Mouse (Mus musculus) midbrain, embryonic 13.5 days (tissue): ENCODE measurements at regions not wholly inside any gene's neighbourhood (a gene's known extent, or its start where the extent isn't known, plus 50 kb on each side); places are given as distances from the start of the nearest gene placed in this dataset.

Experiments used
- ATAC-seq: fragments of 200-750 bp; cut with Nextera tagmentation; 2 replicates; pipeline ENCODE4 v1.8.0; 2017; ENCODE audit warnings: mild to moderate bottlenecking, moderate TSS enrichment, moderate library complexity
- H3K27ac ChIP-seq: fragments of 300-500 bp; sonication (generic); 2 replicates; pipeline ENCODE4 v1.5.1; 2015; ENCODE audit warnings: inconsistent platforms, mild to moderate bottlenecking, moderate library complexity
- H3K27me3 ChIP-seq: fragments of 300-500 bp; sonication (generic); 2 replicates; pipeline ENCODE4 v1.6.1; 2015; ENCODE audit warnings: mild to moderate bottlenecking, inconsistent platforms
- H3K36me3 ChIP-seq: fragments of 300-500 bp; sonication (generic); 2 replicates; pipeline ENCODE4 v1.6.1; 2015; ENCODE audit warnings: mild to moderate bottlenecking, inconsistent platforms
- H3K4me1 ChIP-seq: fragments of 300-500 bp; sonication (generic); replicated peaks from 2 replicates; pipeline ENCODE4 v1.6.1; 2015; ENCODE audit warnings: inconsistent platforms
- H3K4me2 ChIP-seq: fragments of 300-500 bp; sonication (generic); replicated peaks from 2 replicates; pipeline ENCODE4 v1.6.1; 2015; ENCODE audit warnings: moderate library complexity, mild to moderate bottlenecking, inconsistent platforms
- H3K4me3 ChIP-seq: fragments of 300-500 bp; sonication (generic); replicated peaks from 2 replicates; pipeline ENCODE4 v1.5.1; 2015; ENCODE audit warnings: mild to moderate bottlenecking, inconsistent platforms
- H3K9ac ChIP-seq: fragments of 300-500 bp; sonication (generic); replicated peaks from 2 replicates; pipeline ENCODE4 v1.6.1; 2015; ENCODE audit warnings: mild to moderate bottlenecking, inconsistent platforms
- H3K9me3 ChIP-seq: fragments of 300-500 bp; sonication (generic); 2 replicates; pipeline ENCODE4 v1.6.1; 2016; ENCODE audit warnings: mild to moderate bottlenecking, inconsistent platforms
- WGBS: fragments of 180-500 bp; shearing (Covaris S2); methylation state at CpG from one replicate; pipeline ENCODE4 v1.1.7; 2015; 5-methylcytosine and 5-hydroxymethylcytosine counted together

DNA sequence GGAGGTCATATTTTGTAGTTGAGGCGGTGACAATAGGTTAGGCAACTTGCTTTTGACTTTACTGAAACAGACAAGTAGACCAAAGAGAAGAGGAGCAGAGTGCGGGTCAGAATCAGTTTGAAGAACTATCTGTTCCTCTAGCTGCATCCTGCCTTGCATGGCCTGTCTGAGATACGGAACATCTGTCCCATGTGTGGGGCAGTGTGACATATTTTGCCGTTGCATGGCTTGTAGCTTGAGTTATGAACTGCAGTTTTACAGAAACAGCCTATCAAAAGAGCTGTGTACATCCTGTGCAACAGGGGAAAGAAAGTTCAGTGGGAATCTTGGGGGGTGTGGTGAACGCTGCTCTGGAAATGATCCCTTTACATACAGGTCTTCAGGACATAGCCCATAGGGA lies 718.9 kb upstream of the Igfbp3 start:
- Histone ChIP-seq H3K9ac (no peak overlapping the region), H3K4me3 (no peak overlapping the region), H3K9me3 (no peaks in the 10 kb centered on the region; the same call in 1 of the 2 replicates), H3K27ac (no peak overlapping the region), H3K27me3 (no peaks in the 10 kb centered on the region), H3K4me2 (no peak overlapping the region), H3K4me1 (no peaks in the 10 kb centered on the region), H3K36me3 (no peaks in the 10 kb centered on the region)
- ATAC-seq: no peak
- WGBS: 94% methylated on average over 5 of the region's 5 CpGs

GRCm38 (mm10) chr11:7931064-7931797 lies 717.5 kb upstream of the Igfbp3 start:
- no peaks in the 10 kb centered on the region for H3K36me3 ChIP-seq
- no peaks in the 10 kb centered on the region for H3K4me1 ChIP-seq
- WGBS: 93% methylated on average over 2 of the region's 3 CpGs
- no peaks in the 10 kb centered on the region for H3K27me3 ChIP-seq
- H3K27ac ChIP-seq: no peak overlapping the region
- H3K4me3 ChIP-seq: no peak overlapping the region
- ATAC-seq: no peak
- no peak overlapping the region for H3K4me2 ChIP-seq
- no peak overlapping the region for H3K9ac ChIP-seq
- no peaks in the 10 kb centered on the region; the same call in 1 of the 2 replicates for H3K9me3 ChIP-seq

- H3K4me3 ChIP-seq: no peak overlapping the region
- H3K9ac ChIP-seq: no peak overlapping the region
- no peak overlapping the region for H3K27ac ChIP-seq
- no peaks in the 10 kb centered on the region for H3K36me3 ChIP-seq
- H3K4me2 ChIP-seq: no peak overlapping the region
- H3K27me3 ChIP-seq: no peaks in the 10 kb centered on the region
- no peaks in the 10 kb centered on the region for H3K4me1 ChIP-seq
- no peaks in the 10 kb centered on the region; the same call in 1 of the 2 replicates for H3K9me3 ChIP-seq
- ATAC-seq: no peak
Observed at GRCm38 (mm10) chr11:7927676-7928075, 714.0 kb upstream of the Igfbp3 start.

DNA sequence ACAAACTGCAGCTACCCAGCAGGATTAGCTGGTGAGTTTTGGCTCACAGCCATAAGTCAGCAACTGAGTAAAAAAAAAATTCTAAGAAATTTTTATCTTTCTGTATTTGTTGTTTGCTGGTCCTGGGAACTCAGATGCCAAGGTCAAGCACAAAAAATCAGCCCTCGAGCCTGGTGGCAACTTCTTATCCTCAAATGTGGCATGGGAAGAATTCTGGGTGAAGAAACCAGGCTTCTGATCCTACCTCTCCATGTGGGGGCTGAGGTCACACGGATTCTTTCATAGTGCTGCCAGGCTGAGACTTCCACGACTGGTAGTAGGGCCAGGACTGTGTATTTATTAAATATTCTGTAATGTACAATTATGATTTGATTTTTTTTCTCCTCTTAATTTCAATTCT lies 698.3 kb upstream of the Igfbp3 start:
- Histone ChIP-seq H3K4me1 (no peaks in the 10 kb centered on the region), H3K9ac (no peak overlapping the region), H3K36me3 (no peaks in the 10 kb centered on the region), H3K4me3 (no peak overlapping the region), H3K4me2 (no peak overlapping the region), H3K9me3 (no peaks in the 10 kb centered on the region), H3K27me3 (no peaks in the 10 kb centered on the region), H3K27ac (no peak overlapping the region)
- WGBS: 78% methylated on average over 3 of the region's 3 CpGs
- ATAC-seq: no peak

- Histone ChIP-seq H3K4me1 (no peaks in the 10 kb centered on the region), H3K27me3 (no peaks in the 10 kb centered on the region), H3K4me3 (no peak overlapping the region), H3K9ac (no peak overlapping the region), H3K9me3 (no peaks in the 10 kb centered on the region), H3K27ac (no peak overlapping the region), H3K4me2 (no peak overlapping the region), H3K36me3 (no peaks in the 10 kb centered on the region)
- ATAC-seq: no peak
Observed at GRCm38 (mm10) chr11:7900266-7900665, 686.5 kb upstream of the Igfbp3 start.

DNA sequence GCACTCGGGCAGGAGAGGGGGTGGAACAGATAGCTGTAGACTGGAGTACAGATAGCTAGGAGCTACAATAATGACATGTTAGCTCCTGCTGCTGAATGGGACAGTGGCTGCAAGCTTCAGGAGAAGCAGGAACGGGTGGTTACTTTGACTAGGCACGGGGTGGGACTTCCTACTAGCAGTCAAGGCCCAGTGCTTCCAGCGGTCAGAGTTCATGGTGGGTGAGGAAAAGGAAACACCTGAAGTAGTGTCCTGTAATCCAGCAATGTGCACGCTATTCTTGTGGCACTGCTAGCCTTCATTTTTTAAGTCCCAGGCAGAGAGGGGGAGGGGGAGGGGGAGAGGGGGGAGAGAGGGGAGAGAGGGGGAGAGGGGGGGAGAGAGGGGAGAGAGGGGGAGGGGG lies 684.5 kb upstream of the Igfbp3 start:
- WGBS: 79% methylated on average over 5 of the region's 5 CpGs

DNA sequence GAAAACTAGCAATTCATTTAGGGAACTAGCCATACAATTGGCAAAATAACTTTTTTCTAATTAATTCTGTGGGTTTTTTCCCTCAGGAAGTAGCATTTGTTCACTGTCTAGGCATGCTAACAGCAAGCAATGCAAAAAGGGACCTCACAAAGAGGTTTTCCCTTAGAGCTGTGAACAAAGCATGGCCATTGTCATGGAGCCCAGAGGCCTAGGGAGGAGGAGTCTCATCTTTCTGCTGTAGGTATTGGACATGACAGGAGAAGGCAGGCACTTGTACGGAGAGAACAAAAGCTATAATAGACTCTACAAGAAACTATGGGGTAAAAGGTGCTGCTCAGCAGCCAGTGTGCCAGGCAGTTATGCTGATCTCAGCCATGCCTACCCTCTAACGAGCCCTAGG lies 666.8 kb upstream of the Igfbp3 start:
- H3K27me3 ChIP-seq: no peaks in the 10 kb centered on the region
- no peaks in the 10 kb centered on the region for H3K36me3 ChIP-seq
- H3K9me3 ChIP-seq: no peaks in the 10 kb centered on the region
- H3K9ac ChIP-seq: no peak overlapping the region
- no peaks in the 10 kb centered on the region for H3K4me1 ChIP-seq
- no peak overlapping the region for H3K27ac ChIP-seq
- 40% methylated on average over 2 of the region's 2 CpGs for WGBS
- ATAC-seq: no peak
- no peak overlapping the region for H3K4me3 ChIP-seq
- H3K4me2 ChIP-seq: no peak overlapping the region

More for the DNA sequence above, 684.5 kb upstream of the Igfbp3 start:
- Histone ChIP-seq H3K27ac (no peak overlapping the region), H3K4me2 (no peak overlapping the region), H3K27me3 (no peaks in the 10 kb centered on the region), H3K4me3 (no peak overlapping the region), H3K4me1 (no peaks in the 10 kb centered on the region), H3K36me3 (no peaks in the 10 kb centered on the region), H3K9ac (no peak overlapping the region), H3K9me3 (no peaks in the 10 kb centered on the region)
- no peak for ATAC-seq

DNA sequence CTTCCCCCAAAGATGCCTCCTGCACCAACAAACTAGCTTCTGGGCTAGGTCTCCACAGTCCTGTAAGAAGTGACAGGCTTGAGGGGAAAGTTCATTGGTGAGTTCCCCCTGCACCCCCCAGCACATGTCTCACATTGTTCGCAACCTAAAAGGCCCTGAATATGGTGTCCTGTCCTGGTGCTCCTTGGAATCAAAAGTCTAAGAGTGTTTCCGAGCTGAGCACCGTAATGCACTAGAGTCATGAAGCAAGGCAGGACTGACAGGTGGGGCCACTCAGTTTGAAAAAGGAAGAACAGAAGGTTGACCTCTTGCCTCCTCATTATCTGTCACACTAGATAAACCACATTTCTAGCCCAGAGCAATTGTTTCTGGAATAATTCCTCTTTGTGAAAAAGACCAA lies 650.4 kb upstream of the Igfbp3 start:
- no peak overlapping the region for H3K9ac ChIP-seq
- H3K4me3 ChIP-seq: no peak overlapping the region
- no peaks in the 10 kb centered on the region for H3K27me3 ChIP-seq
- no peak for ATAC-seq
- WGBS: 83% methylated on average over 3 of the region's 3 CpGs
- no peaks in the 10 kb centered on the region for H3K9me3 ChIP-seq
- H3K27ac ChIP-seq: no peak overlapping the region
- H3K36me3 ChIP-seq: no peaks in the 10 kb centered on the region
- no peak overlapping the region for H3K4me2 ChIP-seq
- no peaks in the 10 kb centered on the region for H3K4me1 ChIP-seq

- Histone ChIP-seq H3K9me3 (no peaks in the 10 kb centered on the region), H3K27ac (no peak overlapping the region), H3K4me2 (no peak overlapping the region), H3K27me3 (no peaks in the 10 kb centered on the region), H3K4me3 (no peak overlapping the region), H3K4me1 (no peaks in the 10 kb centered on the region), H3K9ac (no peak overlapping the region), H3K36me3 (no peaks in the 10 kb centered on the region)
- WGBS: 84% methylated on average over 5 of the region's 5 CpGs
- ATAC-seq: no peak
Observed at GRCm38 (mm10) chr11:7863711-7864110, 650.0 kb upstream of the Igfbp3 start.

DNA sequence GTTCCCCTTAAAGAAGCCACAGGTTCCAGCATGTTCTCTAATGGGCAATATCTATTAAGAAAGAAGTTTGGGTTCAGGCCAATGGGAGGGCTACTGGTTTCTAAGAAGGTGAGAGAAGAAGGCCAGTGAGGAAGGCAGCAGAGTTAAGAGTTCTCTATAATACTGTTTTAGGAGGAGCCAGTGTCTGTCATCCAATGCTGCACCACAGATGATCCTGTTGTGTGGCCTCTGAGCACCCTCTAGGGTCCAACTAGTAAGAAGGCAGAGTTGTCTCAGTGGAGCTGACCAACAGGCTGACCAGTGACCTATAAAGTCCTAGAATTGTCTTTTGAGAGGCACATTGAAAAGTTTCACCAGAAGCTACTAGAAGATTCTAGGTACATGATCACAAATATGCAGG lies 648.8 kb upstream of the Igfbp3 start:
- Histone ChIP-seq H3K27ac (no peak overlapping the region), H3K27me3 (no peaks in the 10 kb centered on the region), H3K4me1 (no peaks in the 10 kb centered on the region), H3K9me3 (no peaks in the 10 kb centered on the region), H3K4me2 (no peak overlapping the region), H3K9ac (no peak overlapping the region), H3K36me3 (no peaks in the 10 kb centered on the region), H3K4me3 (no peak overlapping the region)
- no peak for ATAC-seq

DNA sequence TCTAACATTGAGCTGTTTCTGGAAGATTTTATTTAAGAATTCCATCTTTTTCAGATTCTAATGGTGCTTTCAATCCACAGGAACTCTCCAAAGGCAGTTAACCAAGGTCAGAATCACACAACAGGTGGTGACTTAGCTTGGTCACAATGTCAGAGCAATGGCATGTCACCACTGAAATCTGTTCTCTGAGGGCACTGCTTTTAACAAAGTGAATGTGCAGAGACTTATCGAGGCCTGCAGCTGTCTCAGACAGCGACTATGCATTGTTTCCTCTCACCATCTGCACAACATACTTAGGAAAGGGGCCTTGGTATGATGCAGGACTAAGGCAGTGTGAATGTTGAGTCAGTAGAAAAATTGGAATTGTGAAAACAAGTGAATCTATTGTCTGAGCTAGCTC lies 638.9 kb upstream of the Igfbp3 start:
- H3K4me2 ChIP-seq: no peak overlapping the region
- no peak overlapping the region for H3K9ac ChIP-seq
- H3K36me3 ChIP-seq: no peaks in the 10 kb centered on the region
- no peak overlapping the region for H3K27ac ChIP-seq
- H3K27me3 ChIP-seq: no peaks in the 10 kb centered on the region
- no peak for ATAC-seq
- WGBS: 80% methylated on average over 2 of the region's 2 CpGs
- peaks cover 8% of the 10 kb centered on the region for H3K9me3 ChIP-seq
- no peaks in the 10 kb centered on the region for H3K4me1 ChIP-seq
- H3K4me3 ChIP-seq: no peak overlapping the region

DNA sequence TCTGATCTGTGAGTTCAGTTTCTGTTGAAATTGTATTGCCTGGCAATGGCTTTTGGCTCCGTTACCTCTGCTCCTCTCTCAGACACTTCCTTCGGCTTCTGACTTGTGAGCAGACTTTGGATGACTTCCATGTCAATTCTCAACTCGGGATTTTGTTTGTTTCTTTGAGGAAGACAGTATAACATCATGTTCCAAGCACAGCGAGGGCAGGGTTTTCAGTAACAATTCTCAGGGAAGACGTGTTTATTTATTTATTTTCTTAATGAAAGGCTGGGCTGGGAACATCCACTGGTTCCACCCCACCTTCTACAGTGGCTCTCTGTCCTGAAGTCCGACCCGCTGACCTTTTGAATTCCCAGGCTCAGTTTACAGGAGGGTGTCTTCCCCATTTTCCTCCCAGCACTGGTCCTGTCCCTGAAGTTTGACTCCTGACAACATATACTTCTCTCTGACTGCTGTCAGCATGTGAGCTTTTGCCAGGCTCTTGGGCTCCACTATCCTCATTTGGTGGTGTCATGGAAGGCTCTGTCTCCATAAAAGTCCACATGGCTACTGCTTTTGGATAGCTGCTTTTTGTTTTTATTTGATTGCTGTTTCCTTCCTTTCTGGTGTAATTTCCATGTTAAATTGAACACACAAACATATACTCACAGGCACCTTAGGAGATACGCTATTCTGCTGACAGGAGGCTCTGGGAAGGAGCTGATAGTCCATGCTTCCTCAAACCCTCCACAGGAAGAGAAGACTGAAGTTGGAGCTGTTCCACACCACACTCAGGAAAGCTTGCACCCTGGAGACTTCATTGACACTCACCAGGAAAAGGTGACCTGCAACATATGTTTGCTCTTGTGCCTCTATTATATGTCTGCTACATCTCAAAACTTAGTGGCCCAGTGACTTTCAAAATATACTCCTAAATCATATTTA lies 624.9 kb upstream of the Igfbp3 start:
- Histone ChIP-seq H3K36me3 (no peaks in the 10 kb centered on the region), H3K4me3 (no peak overlapping the region), H3K4me2 (no peak overlapping the region), H3K9ac (no peak overlapping the region), H3K4me1 (no peaks in the 10 kb centered on the region), H3K27me3 (no peaks in the 10 kb centered on the region), H3K27ac (no peak overlapping the region), H3K9me3 (no peaks in the 10 kb centered on the region)
- 83% methylated on average over 8 of the region's 8 CpGs for WGBS
- ATAC-seq: no peak
